Mouse (Mus musculus) forebrain, embryonic 12.5 days (tissue): ENCODE data around the gene Pacsin2. TPM values are rescaled to one million over a fixed set of nuclear protein-coding genes. Genes with fewer than 3 reads are reported as not detected.

Experiments
- ATAC-seq: fragments of 200-750 bp; cut with Nextera tagmentation; 2 replicates; pipeline ENCODE4 v1.8.0; 2017; ENCODE audit warnings: moderate TSS enrichment; ENCODE audit not compliant: low FRiP score
- H3K27ac ChIP-seq: fragments of 300-500 bp; sonication (generic); 2 replicates; pipeline ENCODE4 v1.5.1; 2016; ENCODE audit warnings: mild to moderate bottlenecking
- H3K27me3 ChIP-seq: fragments of 300-500 bp; sonication (generic); 2 replicates; pipeline ENCODE4 v1.6.1; 2016; ENCODE audit warnings: mild to moderate bottlenecking
- H3K36me3 ChIP-seq: fragments of 300-500 bp; sonication (generic); replicated peaks from 2 replicates; pipeline ENCODE4 v1.6.1; 2016; ENCODE audit warnings: mild to moderate bottlenecking
- H3K4me1 ChIP-seq: fragments of 300-500 bp; sonication (generic); 2 replicates; pipeline ENCODE4 v1.6.1; 2016
- H3K4me2 ChIP-seq: fragments of 300-500 bp; sonication (generic); 2 replicates; pipeline ENCODE4 v1.6.1; 2016; ENCODE audit warnings: mild to moderate bottlenecking, moderate library complexity
- H3K4me3 ChIP-seq: fragments of 300-500 bp; sonication (generic); replicated peaks from 2 replicates; pipeline ENCODE4 v1.5.1; 2016; ENCODE audit warnings: mild to moderate bottlenecking
- H3K9ac ChIP-seq: fragments of 300-500 bp; sonication (generic); 2 replicates; pipeline ENCODE4 v1.6.1; 2016; ENCODE audit warnings: mild to moderate bottlenecking
- H3K9me3 ChIP-seq: fragments of 300-500 bp; sonication (generic); 2 replicates; pipeline ENCODE4 v1.6.1; 2016
- WGBS: fragments of 180-500 bp; shearing (Covaris S2); methylation state at CpG from one replicate; pipeline ENCODE4 v1.1.7; 2016; 5-methylcytosine and 5-hydroxymethylcytosine counted together
- polyA plus RNA-seq: library from polyadenylated mRNA; unstranded; fragments of >200 nt; fragmentation: Nextera tagmentation; extraction: Ambion mirVana; gene quantifications from 2 replicates; pipeline ENCODE4 v1.2.1, GENCODE M21; 2016

The Pacsin2 gene
- polyA plus RNA-seq, 1 experiment from 2014 or later = 37.0 TPM

- Histone ChIP-seq H3K4me3 (peak within 1 kb of the TSS; percentile 81), H3K4me2 (peak within 1 kb of the TSS; percentile 89), H3K27ac (0 out of 2 replicates have a peak within 1 kb of the TSS, but pooled peaks have one; percentile 13), H3K9me3 (no peaks in the 10 kb centered on the region), H3K4me1 (peaks cover 19% of the 10 kb centered on the region), H3K9ac (peak within 1 kb of the TSS; percentile 85), H3K36me3 (peaks cover 4% of the 10 kb centered on the region; the same call in 1 of the 2 replicates), H3K27me3 (no peaks in the 10 kb centered on the region)
- ATAC-seq = peak; percentile 94
- WGBS = under 1% methylated on average over 51 of the region's 60 CpGs
Observed at GRCm38 (mm10) chr15:83349954-83350711, 114.3 kb downstream of the Pacsin2 start, which contains the start of gene Arfgap3. Gene Arfgap3 (minus strand): TSS chr15:83350247.

- 16% methylated on average over 8 of the region's 8 CpGs for WGBS
- H3K9ac ChIP-seq = peak overlapping the region; percentile 85
- ATAC-seq = peak; percentile 43
- peaks cover 21% of the 10 kb centered on the region for H3K4me1 ChIP-seq
- H3K4me2 ChIP-seq = peak overlapping the region; percentile 89
- H3K36me3 ChIP-seq = peaks cover 4% of the 10 kb centered on the region; the same call in 1 of the 2 replicates
- H3K9me3 ChIP-seq = no peaks in the 10 kb centered on the region
- H3K27ac ChIP-seq = 0 out of 2 replicates have a peak overlapping the region, but pooled peaks have one; percentile 13
- H3K27me3 ChIP-seq = no peaks in the 10 kb centered on the region
- H3K4me3 ChIP-seq = peak overlapping the region; percentile 81
Observed at GRCm38 (mm10) chr15:83349225-83349953, 115.0 kb downstream of the Pacsin2 start.

- Histone ChIP-seq H3K36me3 (peaks cover 4% of the 10 kb centered on the region; the same call in 1 of the 2 replicates), H3K4me2 (peak overlapping the region; percentile 89), H3K9me3 (no peaks in the 10 kb centered on the region), H3K4me1 (peaks cover 24% of the 10 kb centered on the region), H3K4me3 (peak overlapping the region; percentile 81; the same call in 1 of the 2 replicates), H3K27me3 (no peaks in the 10 kb centered on the region), H3K9ac (0 out of 2 replicates have a peak overlapping the region, but pooled peaks have one; percentile 85), H3K27ac (no peak overlapping the region)
- ATAC-seq = no peak
- 84% methylated on average over 4 of the region's 4 CpGs for WGBS
Observed at GRCm38 (mm10) chr15:83348747-83349146, 115.7 kb downstream of the Pacsin2 start.

- H3K36me3 ChIP-seq = peaks cover 13% of the 10 kb centered on the region
- H3K27me3 ChIP-seq = no peaks in the 10 kb centered on the region
- H3K9ac ChIP-seq = no peak overlapping the region
- WGBS = 89% methylated on average over 15 of the region's 15 CpGs
- H3K4me1 ChIP-seq = peaks cover 24% of the 10 kb centered on the region
- ATAC-seq = no peak
- no peaks in the 10 kb centered on the region for H3K9me3 ChIP-seq
- no peak overlapping the region for H3K4me3 ChIP-seq
- H3K4me2 ChIP-seq = no peak overlapping the region
- H3K27ac ChIP-seq = no peak overlapping the region
Observed at GRCm38 (mm10) chr15:83345898-83346529, 118.4 kb downstream of the Pacsin2 start.

- Histone ChIP-seq H3K9ac (no peak overlapping the region), H3K4me2 (no peak overlapping the region), H3K4me1 (peaks cover 18% of the 10 kb centered on the region), H3K36me3 (peaks cover 19% of the 10 kb centered on the region), H3K4me3 (no peak overlapping the region), H3K27me3 (no peaks in the 10 kb centered on the region), H3K27ac (no peak overlapping the region), H3K9me3 (no peaks in the 10 kb centered on the region)
- ATAC-seq = no peak
- WGBS = 79% methylated on average over 7 of the region's 7 CpGs
Observed at GRCm38 (mm10) chr15:83344956-83345355, 119.5 kb downstream of the Pacsin2 start.

GRCm38 (mm10) chr15:83344157-83344556 lies 120.2 kb downstream of the Pacsin2 start:
- no peak overlapping the region for H3K4me3 ChIP-seq
- H3K9ac ChIP-seq = no peak overlapping the region
- peak overlapping the region; percentile 21; the same call in 1 of the 2 replicates for H3K27ac ChIP-seq
- peaks cover 19% of the 10 kb centered on the region for H3K36me3 ChIP-seq
- ATAC-seq = no peak
- H3K9me3 ChIP-seq = no peaks in the 10 kb centered on the region
- no peaks in the 10 kb centered on the region for H3K27me3 ChIP-seq
- no peak overlapping the region for H3K4me2 ChIP-seq
- peaks cover 13% of the 10 kb centered on the region for H3K4me1 ChIP-seq
- WGBS = 21% methylated on average over 7 of the region's 7 CpGs

- no peak overlapping the region for H3K4me2 ChIP-seq
- no peak for ATAC-seq
- no peaks in the 10 kb centered on the region for H3K9me3 ChIP-seq
- WGBS = 89% methylated on average over 6 of the region's 6 CpGs
- H3K9ac ChIP-seq = no peak overlapping the region
- H3K4me3 ChIP-seq = no peak overlapping the region
- no peaks in the 10 kb centered on the region for H3K4me1 ChIP-seq
- peaks cover 39% of the 10 kb centered on the region for H3K36me3 ChIP-seq
- H3K27me3 ChIP-seq = no peaks in the 10 kb centered on the region
- H3K27ac ChIP-seq = no peak overlapping the region
Observed at GRCm38 (mm10) chr15:83338908-83339307, 125.5 kb downstream of the Pacsin2 start.

GRCm38 (mm10) chr15:83337903-83338870 lies 126.2 kb downstream of the Pacsin2 start:
- no peak for ATAC-seq
- H3K9me3 ChIP-seq = no peaks in the 10 kb centered on the region
- H3K27me3 ChIP-seq = no peaks in the 10 kb centered on the region
- no peak overlapping the region for H3K9ac ChIP-seq
- peaks cover 44% of the 10 kb centered on the region for H3K36me3 ChIP-seq
- H3K27ac ChIP-seq = no peak overlapping the region
- H3K4me1 ChIP-seq = 0 out of 2 replicates have a peak, but pooled peaks cover 5% of the 10 kb centered on the region
- H3K4me3 ChIP-seq = no peak overlapping the region
- WGBS = 80% methylated on average over 8 of the region's 8 CpGs
- H3K4me2 ChIP-seq = no peak overlapping the region

GRCm38 (mm10) chr15:83332373-83332772 lies 132.0 kb downstream of the Pacsin2 start:
- no peak overlapping the region for H3K9ac ChIP-seq
- H3K27ac ChIP-seq = no peak overlapping the region
- H3K27me3 ChIP-seq = no peaks in the 10 kb centered on the region
- ATAC-seq = no peak
- H3K36me3 ChIP-seq = peaks cover 67% of the 10 kb centered on the region
- 82% methylated on average over 3 of the region's 3 CpGs for WGBS
- H3K4me2 ChIP-seq = no peak overlapping the region
- peaks cover 8% of the 10 kb centered on the region; the same call in 1 of the 2 replicates for H3K4me1 ChIP-seq
- no peak overlapping the region for H3K4me3 ChIP-seq
- H3K9me3 ChIP-seq = no peaks in the 10 kb centered on the region

GRCm38 (mm10) chr15:83328952-83329351 lies 135.5 kb downstream of the Pacsin2 start:
- H3K36me3 ChIP-seq = peaks cover 55% of the 10 kb centered on the region
- H3K27ac ChIP-seq = no peak overlapping the region
- no peak overlapping the region for H3K4me3 ChIP-seq
- no peaks in the 10 kb centered on the region for H3K27me3 ChIP-seq
- H3K4me2 ChIP-seq = no peak overlapping the region
- no peak overlapping the region for H3K9ac ChIP-seq
- no peak for ATAC-seq
- H3K9me3 ChIP-seq = no peaks in the 10 kb centered on the region
- 82% methylated on average over 5 of the region's 5 CpGs for WGBS
- peaks cover 8% of the 10 kb centered on the region; the same call in 1 of the 2 replicates for H3K4me1 ChIP-seq
